Mouse (Mus musculus) spleen, adult 2 months (tissue): ENCODE results near the gene Lbp.

ENCODE experiments used
- CTCF ChIP-seq: fragments of 200-500 bp; IDR thresholded peaks from 2 replicates; pipeline ENCODE4 v1.5.1; 2011; ENCODE audit warnings: mild to moderate bottlenecking, inconsistent platforms; ENCODE audit not compliant: insufficient read depth, insufficient read length, insufficient replicate concordance; ENCODE audit errors: extremely low read depth
- POLR2A ChIP-seq: fragments of 200-500 bp; IDR thresholded peaks from 2 replicates; pipeline ENCODE4 v1.6.1; 2011; ENCODE audit warnings: low read depth, low read length, inconsistent platforms

DNA sequence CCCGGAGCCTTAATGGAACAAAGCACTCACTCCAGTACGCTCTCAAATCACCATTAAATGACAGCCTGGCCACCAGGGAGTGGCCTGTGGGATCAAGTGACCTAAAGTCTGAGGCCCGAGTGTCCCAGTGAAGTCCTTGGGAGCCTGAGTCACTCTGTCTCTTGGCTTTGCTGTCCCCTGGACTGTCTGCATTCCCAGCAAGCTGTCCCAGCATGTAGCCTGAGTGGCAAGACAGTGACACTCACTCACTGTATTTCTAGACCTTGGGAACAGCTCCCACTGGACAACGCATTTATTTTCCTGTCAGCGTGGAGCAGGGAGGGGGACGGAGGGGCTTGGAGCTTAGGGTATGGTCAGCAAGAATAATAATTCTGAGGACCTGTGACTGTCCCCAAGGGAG, 29.8 kb upstream of the Lbp start:
- TF ChIP-seq CTCF: no peak
- no peak for TF ChIP-seq POLR2A
